Mouse (Mus musculus) liver, embryonic 14.5 days (tissue): Measurements from ENCODE around the gene Klf5.

ENCODE experiments used
- CTCF ChIP-seq: IDR thresholded peaks from 2 replicates; pipeline ENCODE4 v1.5.1; 2016; ENCODE audit warnings: antibody characterized with exemption, low read depth, control low read depth
- EP300 ChIP-seq: IDR thresholded peaks from 2 replicates; pipeline ENCODE4 v1.6.1; 2016; ENCODE audit warnings: antibody characterized with exemption, low read depth

GRCm38 (mm10) chr14:99266749-99267148 lies 31.7 kb upstream of the Klf5 start:
- no peak for TF ChIP-seq CTCF
- no peak for TF ChIP-seq EP300
